Mouse (Mus musculus) Patski (cell line): ENCODE measurements around the gene Naa80. TPM values are rescaled to one million over a fixed set of nuclear protein-coding genes. Genes with fewer than 3 reads are reported as not detected.

Source experiments
- ATAC-seq: fragments of 100-300 bp; one replicate; pipeline ENCODE4 v1.8.0; 2021
- CTCF ChIA-PET: fragments of 350-600 bp; sonication (Branson Sonifier 250); formaldehyde crosslinking; loops from one replicate; lab custom pipeline; 2022; ENCODE audit warnings: inconsistent platforms; lab: Charles Lee
- POLR2A ChIA-PET: fragments of 350-600 bp; sonication (Branson Sonifier 250); formaldehyde crosslinking; loops from one replicate; lab custom pipeline; 2022; ENCODE audit warnings: antibody characterized with exemption, inconsistent platforms; lab: Charles Lee
- DNase-seq: peaks from one replicate; pipeline ENCODE4 v3.0.0-alpha.2; 2011; ENCODE audit warnings: low read depth, low spot score
- H3K27me3 ChIP-seq: fragments of 371-371 bp; one replicate; pipeline ENCODE4 v1.5.1; 2021
- CTCF ChIP-seq: fragments of 100-300 bp; IDR thresholded peaks from one replicate; pipeline ENCODE4 v1.5.1; 2021
- in situ Hi-C: fragments of 300-500 bp; cut with MboI; formaldehyde crosslinking; loops from 3 replicates; pipeline ENCODE4 v1.11.1; 2018; ENCODE audit warnings: low pct_unique_long_range_greater_than_20kb, mixed read lengths
- polyA plus RNA-seq: library from polyadenylated mRNA; unstranded; gene quantifications from one replicate; pipeline ENCODE4 v1.2.3, GENCODE M21; 2021

Naa80 gene
- polyA plus RNA-seq, 1 experiment from 2014 or later, result 11.3 TPM

DNA sequence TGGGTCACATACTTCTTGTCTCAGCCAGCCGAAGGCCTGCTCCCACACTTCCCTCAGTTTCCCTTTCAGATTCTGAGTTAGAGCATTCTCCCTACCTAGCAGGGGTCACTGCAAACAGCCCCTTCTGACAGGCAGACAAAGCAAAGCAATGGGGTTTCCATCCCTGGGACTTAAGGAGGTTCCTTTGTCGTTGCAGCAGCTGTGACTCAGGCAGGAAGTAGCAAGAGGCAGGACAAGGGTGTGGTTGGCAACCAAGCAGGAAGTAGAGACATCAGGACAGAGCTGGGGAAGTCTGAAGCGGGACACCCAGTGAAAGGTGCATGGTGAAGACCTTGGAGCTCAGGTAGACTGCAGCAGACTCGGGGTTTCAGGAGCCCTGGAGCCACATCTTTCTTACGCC is 45.9 kb downstream of the Naa80 start:
- H3K27me3 ChIP-seq, result no peaks in the 10 kb centered on the region
- POLR2A ChIA-PET, result no interaction called here
- TF ChIP-seq CTCF, result no peak
- in situ Hi-C loops, result no loop called here
- ATAC-seq, result no peak
- no peak for DNase-seq
- CTCF ChIA-PET, result interaction anchor here (0.9 to 3.8 kb wide), 2 partner anchors 12 to 20 kb away, joined by 4 to 30 read pairs; no protein-coding TSS in a partner anchor

DNA sequence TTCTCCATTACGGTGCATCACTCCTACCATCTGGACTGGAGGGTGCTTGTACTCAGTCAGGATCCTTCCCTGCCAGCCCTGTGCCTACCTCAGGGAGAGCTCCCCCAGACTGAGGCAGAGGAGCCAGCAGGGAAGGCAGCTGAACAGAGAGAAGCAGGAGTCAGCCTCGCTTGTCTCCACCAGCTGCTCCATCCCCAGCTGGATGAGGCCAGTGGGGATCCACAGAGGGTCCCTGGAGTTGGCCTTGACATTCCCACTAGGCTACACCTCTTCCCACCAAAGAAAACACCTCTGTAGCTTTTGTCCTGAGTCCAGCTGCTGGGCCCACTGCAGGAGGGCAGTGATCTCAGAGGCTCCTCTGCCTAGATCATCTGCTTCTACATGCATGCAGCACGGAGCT is 46.3 kb downstream of the Naa80 start:
- in situ Hi-C loops, result no loop called here
- no peaks in the 10 kb centered on the region for H3K27me3 ChIP-seq
- ATAC-seq (no peak), DNase-seq (no peak)
- POLR2A ChIA-PET, result no interaction called here
- CTCF ChIA-PET, result interaction anchor here (0.7 to 3.8 kb wide), 4 partner anchors 10 to 44 kb away, joined by 3 to 30 read pairs (median 16); no protein-coding TSS in a partner anchor
- TF ChIP-seq CTCF, result no peak

DNA sequence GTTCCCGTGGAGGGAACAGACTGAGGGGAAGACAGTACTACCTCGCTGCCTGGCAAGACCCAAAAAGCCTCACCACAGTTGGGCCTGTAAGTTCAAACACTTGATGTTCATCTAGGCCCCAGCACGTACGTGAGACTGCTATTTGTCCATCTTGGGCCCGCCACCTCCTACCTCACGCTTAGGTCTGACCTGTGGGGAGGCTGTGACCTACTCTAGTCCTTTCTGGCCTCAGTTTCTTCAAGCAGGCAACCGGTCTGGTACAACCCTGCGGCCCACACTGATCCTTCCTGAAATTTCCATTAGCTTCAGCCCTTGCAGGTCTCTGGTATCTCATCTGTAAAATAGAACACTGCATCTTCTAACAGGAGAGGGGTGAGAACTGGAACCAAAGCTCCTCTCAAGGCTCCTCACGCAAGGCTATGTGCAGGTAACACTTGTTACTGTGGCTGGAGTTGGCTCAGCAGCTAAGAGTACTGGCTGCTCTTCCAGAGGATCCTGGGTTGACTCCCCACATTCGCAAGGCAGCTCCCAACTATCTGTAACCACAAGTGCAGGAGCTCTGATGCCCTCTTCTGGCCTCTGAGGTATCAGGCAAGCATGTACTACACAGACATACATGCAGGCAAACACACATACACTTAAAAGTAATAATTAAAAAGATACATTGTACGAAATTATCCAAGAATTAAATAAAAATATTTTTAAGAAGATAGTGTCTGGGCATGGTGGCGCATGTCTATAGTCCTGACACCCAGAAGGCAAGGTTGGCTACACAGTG is 46.9 kb downstream of the Naa80 start:
- ATAC-seq, result no peak
- DNase-seq, result no peak
- POLR2A ChIA-PET, result interaction anchor here (0.6 to 1.5 kb wide), 3 partner anchors 10 to 892 kb away, joined by 3 read pairs; partner anchors contain the start of gene Gnai2
- in situ Hi-C loops, result no loop called here
- TF ChIP-seq CTCF, result no peak
- H3K27me3 ChIP-seq, result no peaks in the 10 kb centered on the region
- CTCF ChIA-PET, result interaction anchor here (0.7 to 3.8 kb wide), 5 partner anchors 10 to 44 kb away, joined by 3 to 30 read pairs (median 7); no protein-coding TSS in a partner anchor

DNA sequence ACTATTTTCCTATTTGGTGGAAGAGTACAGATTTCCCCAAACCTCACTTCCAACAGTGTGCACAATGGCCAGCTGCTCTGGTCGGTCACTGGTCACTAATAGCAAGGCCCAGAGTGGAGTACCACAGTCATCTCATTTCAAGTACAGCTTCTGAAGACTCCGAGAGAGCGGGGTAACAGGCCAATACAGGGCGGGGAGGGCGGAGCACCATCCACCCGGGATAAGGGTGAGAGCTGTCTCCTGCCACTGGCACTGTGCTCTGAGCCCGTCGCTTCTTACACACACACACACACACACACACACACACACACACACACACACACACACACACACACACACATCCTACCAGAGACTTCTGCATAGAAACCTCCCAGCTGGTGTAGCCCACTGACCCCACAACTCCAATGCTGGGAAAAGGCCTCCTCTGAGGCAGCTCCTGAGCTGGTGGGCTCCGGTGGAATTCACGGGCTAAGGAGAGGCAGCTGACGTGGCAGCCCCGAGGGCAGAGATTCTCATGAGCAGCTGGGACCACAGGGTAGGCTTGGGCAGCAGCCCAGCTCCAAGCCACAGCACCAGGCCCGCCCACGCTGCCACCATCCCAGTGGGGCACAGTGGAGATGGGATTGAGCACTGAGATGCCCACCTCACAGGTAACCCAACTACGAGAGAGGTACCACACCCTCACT is 47.6 kb downstream of the Naa80 start:
- ATAC-seq, result peak; percentile 79
- no peak for TF ChIP-seq CTCF
- peak; percentile 87 for DNase-seq
- H3K27me3 ChIP-seq, result no peaks in the 10 kb centered on the region
- ChIA-PET CTCF (interaction anchor here (0.8 to 3.8 kb wide), 6 partner anchors 10 to 24 kb away, joined by 3 to 30 read pairs (median 6); partner anchors contain the start of gene Gnai2), POLR2A (interaction anchor here (0.5 to 1.5 kb wide), 3 partner anchors 9 to 328 kb away, joined by 3 read pairs; partner anchors contain the start of gene Gnai2)
- in situ Hi-C loops, result no loop called here

DNA sequence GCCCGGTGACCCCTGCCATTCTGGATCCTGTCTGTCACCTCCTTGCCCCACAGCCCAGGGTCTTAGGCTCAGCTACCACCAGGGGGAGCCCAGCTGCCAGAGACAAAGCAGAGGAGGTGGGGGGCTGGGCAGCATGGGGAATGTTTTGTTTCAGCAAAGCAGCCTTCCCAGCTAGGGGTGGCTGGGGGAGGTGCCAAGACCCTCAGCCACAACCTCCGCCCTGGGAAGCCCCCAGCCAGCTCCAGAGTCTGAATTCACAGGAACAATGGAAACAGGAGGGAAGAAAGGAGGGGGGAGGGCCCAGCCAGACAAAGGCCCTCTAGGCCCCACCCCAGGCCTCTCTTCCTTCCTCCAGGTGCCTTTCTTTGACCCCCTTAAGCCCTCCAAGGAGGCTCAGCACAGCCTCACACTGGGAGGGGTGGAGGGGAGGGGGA is 48.2 kb downstream of the Naa80 start:
- no peak for TF ChIP-seq CTCF
- DNase-seq (no peak), ATAC-seq (peak; percentile 36)
- ChIA-PET CTCF (interaction anchor here (0.8 to 3.8 kb wide), 6 partner anchors 9 to 24 kb away, joined by 3 to 30 read pairs (median 6); partner anchors contain the start of gene Gnai2), POLR2A (interaction anchor here (0.5 to 1.5 kb wide), 2 partner anchors 8 to 329 kb away, joined by 3 read pairs; partner anchors contain the start of gene Gnai2)
- H3K27me3 ChIP-seq, result no peaks in the 10 kb centered on the region
- in situ Hi-C loops, result no loop called here

DNA sequence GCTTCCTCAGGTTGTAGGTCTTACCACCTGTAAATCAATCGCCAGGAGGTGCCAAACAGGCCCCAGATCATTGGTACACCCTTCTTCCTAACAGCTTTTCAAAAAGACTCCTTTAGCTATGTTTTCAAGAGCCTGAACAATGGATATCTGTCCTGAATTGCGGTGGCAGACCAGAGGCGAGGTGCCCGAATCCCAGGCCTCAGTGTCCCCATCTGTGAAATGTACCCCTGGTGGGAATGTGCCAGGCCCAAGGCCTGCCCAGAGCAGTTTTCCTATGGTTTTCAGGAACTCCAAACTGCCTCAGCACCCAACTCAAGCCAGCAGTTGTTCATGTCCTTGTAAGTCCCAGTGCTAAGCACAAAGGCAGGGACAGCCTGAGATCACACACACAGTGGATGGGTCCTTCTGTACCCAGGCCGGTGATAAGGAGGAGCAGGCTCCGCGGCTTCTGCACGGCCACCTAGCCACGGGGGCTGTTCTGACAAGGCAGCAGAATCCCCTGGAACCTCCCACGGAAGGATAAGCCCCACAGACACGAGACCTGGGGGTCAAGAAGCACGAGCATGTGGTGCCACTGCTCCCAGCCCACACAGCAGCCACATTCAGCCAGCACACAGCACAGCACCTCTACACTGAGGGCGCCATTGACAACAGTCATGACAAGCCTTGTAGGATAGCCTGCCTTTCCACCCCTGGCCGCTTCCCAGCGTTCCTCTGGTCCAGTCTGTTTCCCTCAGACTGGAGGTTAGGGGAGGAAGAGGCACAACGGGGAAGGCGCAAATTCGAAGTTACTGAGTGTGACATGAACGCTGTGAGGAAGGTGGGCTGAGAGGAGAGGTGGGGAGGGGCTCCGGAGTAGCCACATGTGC is 48.9 kb downstream of the Naa80 start:
- ATAC-seq (no peak), DNase-seq (no peak)
- in situ Hi-C loops, result no loop called here
- POLR2A ChIA-PET, result no interaction called here
- CTCF ChIA-PET, result interaction anchor here (2.0 to 3.8 kb wide), 3 partner anchors 16 to 25 kb away, joined by 6 to 30 read pairs (median 24); no protein-coding TSS in a partner anchor
- no peak for TF ChIP-seq CTCF
- no peaks in the 10 kb centered on the region for H3K27me3 ChIP-seq

DNA sequence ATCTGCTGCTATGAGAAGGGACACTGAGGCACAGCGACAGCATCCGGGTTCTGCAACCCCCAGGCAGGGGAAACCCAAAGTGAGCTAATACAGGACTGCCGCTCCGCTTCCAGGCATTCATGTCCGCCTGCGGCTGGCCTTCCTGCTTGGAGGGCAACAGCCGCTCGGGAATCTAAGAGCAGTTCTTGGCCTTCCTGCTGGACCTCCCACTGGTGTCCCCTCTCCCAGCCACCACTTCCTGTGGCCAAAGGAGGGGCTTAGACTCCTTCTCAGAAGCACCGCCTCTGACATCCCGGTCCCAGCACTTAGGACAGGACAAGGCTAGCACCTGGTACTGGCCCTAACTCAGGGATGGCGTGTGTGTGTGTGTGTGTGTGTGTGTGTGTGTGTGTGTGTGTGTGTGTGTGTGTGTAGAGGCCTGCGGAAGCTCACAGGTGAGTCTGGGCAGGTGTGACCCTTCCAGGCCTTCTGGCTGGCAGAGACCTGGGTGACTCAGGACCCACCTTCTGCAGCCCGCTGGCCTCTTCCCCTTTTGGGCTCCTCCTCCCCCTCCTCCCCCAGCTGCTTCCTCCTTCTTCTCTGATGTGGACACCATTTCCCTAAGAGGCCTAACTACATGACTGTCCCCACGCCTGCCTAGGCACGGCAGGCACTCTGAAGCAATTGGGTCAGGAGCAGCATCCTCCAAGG is 50.2 kb downstream of the Naa80 start:
- in situ Hi-C loops, result no loop called here
- no peak for TF ChIP-seq CTCF
- no peaks in the 10 kb centered on the region for H3K27me3 ChIP-seq
- ChIA-PET CTCF (interaction anchor here (1.3 to 2.8 kb wide), 2 partner anchors 16 to 26 kb away, joined by 3 to 19 read pairs; no protein-coding TSS in a partner anchor), POLR2A (interaction anchor here (0.5 to 0.6 kb wide), 2 partner anchors 78 to 239 kb away, joined by 3 to 5 read pairs; no protein-coding TSS in a partner anchor)
- no peak for ATAC-seq
- no peak for DNase-seq

DNA sequence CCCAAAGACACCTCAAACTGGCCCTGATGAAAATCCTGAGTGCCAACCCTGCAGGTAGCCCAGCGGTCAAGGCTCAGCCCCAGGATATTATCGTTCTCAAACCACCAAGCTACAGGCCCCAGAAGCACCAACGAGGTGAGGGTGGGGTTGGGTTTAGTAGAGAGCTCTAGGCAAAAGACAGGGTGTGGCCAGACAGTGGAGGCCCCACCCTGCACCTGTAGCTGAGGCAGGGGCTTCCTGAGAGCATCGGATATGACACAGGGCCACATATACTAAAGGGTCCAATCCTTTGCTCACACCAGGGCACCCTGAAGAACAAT is 50.7 kb downstream of the Naa80 start:
- no peak for TF ChIP-seq CTCF
- POLR2A ChIA-PET, result interaction anchor here (0.5 to 0.6 kb wide), 2 partner anchors 78 to 240 kb away, joined by 3 to 5 read pairs; no protein-coding TSS in a partner anchor
- CTCF ChIA-PET, result interaction anchor here (0.9 to 2.8 kb wide), 6 partner anchors 10 to 27 kb away, joined by 3 to 19 read pairs (median 6); no protein-coding TSS in a partner anchor
- in situ Hi-C loops, result no loop called here
- no peak for DNase-seq
- no peaks in the 10 kb centered on the region for H3K27me3 ChIP-seq
- no peak for ATAC-seq

DNA sequence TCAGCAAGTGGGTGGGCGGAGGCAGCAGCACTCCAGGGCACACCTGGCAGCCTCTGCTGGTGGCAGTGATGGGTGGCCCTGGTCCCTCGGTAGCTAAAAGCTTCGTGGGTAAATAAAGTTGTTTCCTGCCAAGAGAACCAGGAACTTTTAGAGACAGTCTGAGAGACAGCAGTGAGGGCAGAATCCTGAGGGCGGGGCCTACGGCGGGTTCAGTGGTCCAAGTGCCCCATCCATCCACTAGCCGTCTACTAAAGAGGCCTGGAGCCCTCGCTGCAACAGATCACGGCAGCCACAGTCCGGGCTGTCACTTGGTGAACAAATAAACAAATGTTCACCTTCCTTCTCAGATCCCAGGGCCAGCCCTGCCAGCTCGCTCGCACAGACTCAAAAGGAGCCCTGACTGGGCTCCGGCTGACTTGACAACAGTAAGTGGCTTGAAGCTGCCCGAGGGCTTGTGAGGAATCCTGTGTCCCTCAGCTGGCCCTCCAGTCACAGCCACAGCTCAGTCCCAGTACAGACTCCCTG is 51.3 kb downstream of the Naa80 start:
- DNase-seq, result no peak
- CTCF ChIA-PET, result interaction anchor here (0.9 to 2.8 kb wide), 7 partner anchors 10 to 63 kb away, joined by 3 to 19 read pairs (median 5); no protein-coding TSS in a partner anchor
- POLR2A ChIA-PET, result interaction anchor here (0.5 to 1.4 kb wide), 3 partner anchors 10 to 328 kb away, joined by 3 to 5 read pairs (median 4); no protein-coding TSS in a partner anchor

More for the DNA sequence above, 51.3 kb downstream of the Naa80 start:
- H3K27me3 ChIP-seq, result no peaks in the 10 kb centered on the region
- in situ Hi-C loops, result no loop called here
- ATAC-seq, result no peak
- no peak for TF ChIP-seq CTCF
